Mouse (Mus musculus) kidney, adult 2 months (tissue): ENCODE measurements around the gene Zmynd12.

Experiments
- CTCF ChIP-seq: fragments of 200-500 bp; conservative IDR thresholded peaks from 2 replicates; pipeline ENCODE4 v1.5.1; 2011; ENCODE audit warnings: low read depth, mild to moderate bottlenecking, control low read depth, low read length, moderate library complexity, mixed read lengths; ENCODE audit not compliant: insufficient read depth, insufficient read length
- POLR2A ChIP-seq: fragments of 200-500 bp; IDR thresholded peaks from one replicate; pipeline ENCODE4 v1.6.1; 2011; ENCODE audit warnings: low read depth, low read length, control low read depth

GRCm38 (mm10) chr4:119472545-119472944 lies 49.9 kb downstream of the Zmynd12 start:
- TF ChIP-seq POLR2A, result no peak
- TF ChIP-seq CTCF, result no peak
